Mouse (Mus musculus): ENCODE measurements around the gene Gtpbp6.

DNA sequence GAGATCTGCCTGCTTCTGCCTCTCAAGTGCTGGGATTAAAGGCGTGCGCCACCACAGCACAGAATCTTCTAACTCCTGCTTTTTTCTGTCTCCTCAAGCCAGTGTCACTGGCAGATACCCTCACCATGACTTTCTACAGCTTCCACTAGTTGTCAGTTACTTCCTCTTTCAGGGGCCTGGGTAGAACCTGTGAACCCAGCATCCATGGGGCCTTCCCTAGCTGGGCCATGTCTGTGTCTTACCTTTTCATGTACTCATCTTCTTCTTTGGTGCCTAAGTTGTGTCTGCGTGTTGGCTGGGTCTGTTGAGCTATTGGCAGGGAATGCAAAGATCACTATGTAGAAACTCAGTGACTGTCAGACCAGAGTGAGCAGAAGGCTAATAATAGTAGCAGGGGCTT lies 29.8 kb upstream of the Gtpbp6 start:
- TF ChIP-seq CTCF (IDR thresholded peaks at IDR 0.05; ENCODE audit: low read depth, low read length) (no peak), POLR2A (IDR thresholded peaks at IDR 0.05; ENCODE audit: extremely low read depth, insufficient read depth, low read length) (no peak)

Measured in liver, adult 2 months (tissue).